Mouse (Mus musculus) midbrain, embryonic 13.5 days (tissue): ENCODE measurements around the gene Krtap14. TPM values are rescaled to one million over a fixed set of nuclear protein-coding genes. Genes with fewer than 3 reads are reported as not detected.

ENCODE experiments used
- ATAC-seq: fragments of 200-750 bp; cut with Nextera tagmentation; 2 replicates; pipeline ENCODE4 v1.8.0; 2017; ENCODE audit warnings: mild to moderate bottlenecking, moderate TSS enrichment, moderate library complexity
- H3K27ac ChIP-seq: fragments of 300-500 bp; sonication (generic); 2 replicates; pipeline ENCODE4 v1.5.1; 2015; ENCODE audit warnings: inconsistent platforms, mild to moderate bottlenecking, moderate library complexity
- H3K27me3 ChIP-seq: fragments of 300-500 bp; sonication (generic); 2 replicates; pipeline ENCODE4 v1.6.1; 2015; ENCODE audit warnings: mild to moderate bottlenecking, inconsistent platforms
- H3K36me3 ChIP-seq: fragments of 300-500 bp; sonication (generic); 2 replicates; pipeline ENCODE4 v1.6.1; 2015; ENCODE audit warnings: mild to moderate bottlenecking, inconsistent platforms
- H3K4me1 ChIP-seq: fragments of 300-500 bp; sonication (generic); replicated peaks from 2 replicates; pipeline ENCODE4 v1.6.1; 2015; ENCODE audit warnings: inconsistent platforms
- H3K4me2 ChIP-seq: fragments of 300-500 bp; sonication (generic); replicated peaks from 2 replicates; pipeline ENCODE4 v1.6.1; 2015; ENCODE audit warnings: moderate library complexity, mild to moderate bottlenecking, inconsistent platforms
- H3K4me3 ChIP-seq: fragments of 300-500 bp; sonication (generic); replicated peaks from 2 replicates; pipeline ENCODE4 v1.5.1; 2015; ENCODE audit warnings: mild to moderate bottlenecking, inconsistent platforms
- H3K9ac ChIP-seq: fragments of 300-500 bp; sonication (generic); replicated peaks from 2 replicates; pipeline ENCODE4 v1.6.1; 2015; ENCODE audit warnings: mild to moderate bottlenecking, inconsistent platforms
- H3K9me3 ChIP-seq: fragments of 300-500 bp; sonication (generic); 2 replicates; pipeline ENCODE4 v1.6.1; 2016; ENCODE audit warnings: mild to moderate bottlenecking, inconsistent platforms
- WGBS: fragments of 180-500 bp; shearing (Covaris S2); methylation state at CpG from one replicate; pipeline ENCODE4 v1.1.7; 2015; 5-methylcytosine and 5-hydroxymethylcytosine counted together
- polyA plus RNA-seq: library from polyadenylated mRNA; unstranded; fragments of >200 nt; fragmentation: Nextera tagmentation; extraction: Ambion mirVana; gene quantifications from 2 replicates; pipeline ENCODE4 v1.2.1, GENCODE M21; 2015

Gene Krtap14
- not detected in 2 replicates for polyA plus RNA-seq

GRCm38 (mm10) chr16:88826095-88826652 lies at the start of gene Krtap14:
TSS of gene Krtap14 (minus strand) at chr16:88826145.
- no peak within 1 kb of the TSS for H3K4me2 ChIP-seq
- no peak within 1 kb of the TSS for H3K9ac ChIP-seq
- H3K27me3 ChIP-seq, result no peaks in the 10 kb centered on the region
- H3K4me3 ChIP-seq, result no peak within 1 kb of the TSS
- 84% methylated on average over 9 of the region's 9 CpGs for WGBS
- H3K27ac ChIP-seq, result no peak within 1 kb of the TSS
- no peaks in the 10 kb centered on the region for H3K9me3 ChIP-seq
- no peaks in the 10 kb centered on the region for H3K36me3 ChIP-seq
- H3K4me1 ChIP-seq, result no peaks in the 10 kb centered on the region
- no peak for ATAC-seq

DNA sequence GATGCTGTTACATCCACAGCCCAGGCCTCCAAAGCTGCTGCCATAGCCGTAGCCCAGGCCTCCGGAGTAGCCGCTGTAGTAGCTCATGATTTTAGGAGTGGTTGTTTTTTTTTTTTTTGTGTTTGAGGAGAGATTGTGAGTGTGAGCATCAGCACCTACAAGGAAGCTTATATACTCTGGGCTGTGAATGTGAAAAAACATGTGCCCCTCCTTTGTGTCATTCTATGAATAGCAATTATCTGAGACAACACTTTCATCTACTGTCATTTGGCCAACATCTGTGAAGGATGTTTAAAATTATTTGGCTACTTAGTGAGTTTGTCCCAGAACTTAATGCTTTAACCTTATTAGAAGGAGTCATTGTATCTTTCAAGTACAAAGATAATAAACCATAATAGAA lies 48.2 kb upstream of the Krtap14 start, which contains the start of gene Krtap19-2:
TSS of gene Krtap19-2 (minus strand) at position 101 of the 400 bp plus-strand sequence.
- ATAC-seq, result no peak
- Histone ChIP-seq H3K36me3 (no peaks in the 10 kb centered on the region), H3K27ac (no peak within 1 kb of the TSS), H3K4me1 (no peaks in the 10 kb centered on the region), H3K9ac (no peak within 1 kb of the TSS), H3K27me3 (no peaks in the 10 kb centered on the region), H3K4me2 (no peak within 1 kb of the TSS), H3K4me3 (no peak within 1 kb of the TSS), H3K9me3 (no peaks in the 10 kb centered on the region)
- whole genome bisulfite sequencing, result 96% methylated on average over 3 of the region's 3 CpGs

GRCm38 (mm10) chr16:88869311-88869710 lies 43.4 kb upstream of the Krtap14 start, which contains the start of gene Krtap19-1:
TSS of gene Krtap19-1 (minus strand) at chr16:88869411.
- 86% methylated on average over 6 of the region's 6 CpGs for WGBS
- H3K27ac ChIP-seq, result no peak within 1 kb of the TSS
- no peaks in the 10 kb centered on the region for H3K36me3 ChIP-seq
- no peak within 1 kb of the TSS for H3K9ac ChIP-seq
- H3K27me3 ChIP-seq, result no peaks in the 10 kb centered on the region
- no peaks in the 10 kb centered on the region for H3K9me3 ChIP-seq
- no peak for ATAC-seq
- H3K4me3 ChIP-seq, result no peak within 1 kb of the TSS
- no peaks in the 10 kb centered on the region for H3K4me1 ChIP-seq
- no peak within 1 kb of the TSS for H3K4me2 ChIP-seq

DNA sequence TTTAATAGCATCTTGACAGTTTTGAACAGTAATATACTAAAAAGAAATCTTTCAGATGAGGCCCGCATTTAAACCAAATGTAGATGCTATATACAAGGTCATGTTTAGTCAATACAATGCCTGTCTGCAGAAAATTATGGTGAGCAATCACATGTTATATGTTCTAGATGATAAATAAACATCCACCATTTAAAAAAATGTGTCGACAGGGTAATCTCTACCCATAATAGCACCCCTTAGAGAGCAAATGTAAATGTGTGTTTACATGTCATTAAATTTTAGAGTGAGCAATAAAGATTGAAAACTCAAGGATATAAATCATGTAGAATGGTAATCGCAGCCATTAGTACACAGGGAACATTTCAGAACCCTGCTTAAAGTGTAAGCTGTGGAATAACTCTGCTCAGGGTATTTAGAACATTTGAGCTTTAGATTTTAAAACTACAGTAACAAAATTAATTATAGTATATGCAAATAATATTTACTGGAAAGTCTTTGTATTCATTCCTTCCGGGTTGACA lies 39.0 kb upstream of the Krtap14 start:
- Histone ChIP-seq H3K27ac (no peak overlapping the region), H3K27me3 (no peaks in the 10 kb centered on the region), H3K4me1 (no peaks in the 10 kb centered on the region), H3K4me3 (no peak overlapping the region), H3K36me3 (no peaks in the 10 kb centered on the region), H3K9me3 (no peaks in the 10 kb centered on the region), H3K9ac (no peak overlapping the region), H3K4me2 (no peak overlapping the region)
- 87% methylated on average over 4 of the region's 4 CpGs for WGBS
- no peak for ATAC-seq

DNA sequence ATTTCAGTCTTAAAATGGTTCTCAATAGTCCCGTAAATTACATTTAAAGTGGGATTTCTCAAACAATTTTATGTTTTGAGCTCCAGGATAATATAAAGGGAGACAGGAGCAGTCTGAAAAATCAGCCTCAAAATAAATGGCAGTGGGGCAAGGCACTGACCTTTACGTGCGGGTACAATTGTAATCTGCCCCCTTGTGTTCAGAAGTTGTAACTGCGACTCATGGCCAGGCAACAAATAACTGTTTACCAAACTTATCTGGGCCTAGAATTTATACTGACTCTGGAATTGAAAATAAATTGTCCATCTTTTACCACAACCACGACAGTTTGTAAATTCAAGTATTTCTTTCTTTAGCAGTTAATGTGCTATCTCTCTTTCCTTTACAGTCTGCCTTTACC lies 25.5 kb upstream of the Krtap14 start:
- Histone ChIP-seq H3K27me3 (no peaks in the 10 kb centered on the region), H3K9ac (no peak overlapping the region), H3K4me2 (no peak overlapping the region), H3K4me3 (no peak overlapping the region), H3K36me3 (no peaks in the 10 kb centered on the region), H3K27ac (no peak overlapping the region), H3K4me1 (no peaks in the 10 kb centered on the region), H3K9me3 (no peaks in the 10 kb centered on the region)
- ATAC-seq, result no peak
- WGBS, result 14% methylated on average over 5 of the region's 5 CpGs

GRCm38 (mm10) chr16:88848558-88848957 lies 22.6 kb upstream of the Krtap14 start:
- Histone ChIP-seq H3K4me3 (no peak overlapping the region), H3K27ac (no peak overlapping the region), H3K4me1 (no peaks in the 10 kb centered on the region), H3K9ac (no peak overlapping the region), H3K27me3 (no peaks in the 10 kb centered on the region), H3K9me3 (no peaks in the 10 kb centered on the region), H3K36me3 (no peaks in the 10 kb centered on the region), H3K4me2 (no peak overlapping the region)
- no peak for ATAC-seq
- 86% methylated on average over 4 of the region's 4 CpGs for WGBS

DNA sequence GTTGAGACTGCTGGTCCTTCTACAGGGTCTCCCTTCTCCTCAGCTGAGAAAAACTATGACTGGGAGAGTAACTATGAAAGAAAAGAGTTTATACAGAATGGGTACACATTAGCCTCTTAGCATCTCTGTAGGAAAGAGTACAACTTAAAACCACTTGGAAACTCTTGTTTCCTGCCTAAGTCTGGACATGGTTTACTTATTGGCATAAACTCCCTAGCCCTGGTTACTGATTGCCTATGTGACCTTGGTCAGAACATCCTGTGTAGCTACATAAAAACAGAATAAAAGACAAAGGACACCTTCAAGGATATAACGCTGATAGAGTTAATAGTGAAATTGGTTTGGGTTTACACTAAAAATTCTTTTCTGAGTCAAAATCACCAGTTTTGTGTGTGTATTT lies 21.4 kb upstream of the Krtap14 start:
- Histone ChIP-seq H3K27me3 (no peaks in the 10 kb centered on the region), H3K4me3 (no peak overlapping the region), H3K9me3 (no peaks in the 10 kb centered on the region), H3K9ac (no peak overlapping the region), H3K4me2 (no peak overlapping the region), H3K36me3 (no peaks in the 10 kb centered on the region), H3K27ac (no peak overlapping the region), H3K4me1 (no peaks in the 10 kb centered on the region)
- WGBS, result 98% methylated on average over 1 of the region's 1 CpGs
- no peak for ATAC-seq

DNA sequence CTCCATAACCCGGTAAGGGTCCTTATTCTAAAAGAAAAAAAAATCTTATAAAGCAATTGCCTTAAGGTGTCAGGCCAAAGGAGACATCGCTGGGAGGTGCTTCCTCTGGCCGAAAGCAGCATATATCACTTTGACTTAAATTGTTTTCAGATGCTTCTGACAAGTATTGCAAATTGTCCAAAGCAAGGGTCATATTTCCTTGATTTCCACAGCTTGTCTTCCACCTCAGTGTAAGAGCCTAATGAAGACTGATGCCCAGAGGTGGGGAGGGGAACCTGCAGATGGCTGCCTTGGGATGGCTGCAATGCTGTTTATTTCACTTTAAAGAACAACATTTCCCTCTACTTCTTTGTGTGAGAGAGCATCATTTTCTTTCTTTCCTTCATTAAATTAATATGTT lies 1.0 kb upstream of the Krtap14 start:
- no peak overlapping the region for H3K9ac ChIP-seq
- H3K36me3 ChIP-seq, result no peaks in the 10 kb centered on the region
- H3K4me3 ChIP-seq, result no peak overlapping the region
- H3K27me3 ChIP-seq, result no peaks in the 10 kb centered on the region
- ATAC-seq, result no peak
- H3K4me1 ChIP-seq, result no peaks in the 10 kb centered on the region
- H3K27ac ChIP-seq, result no peak overlapping the region
- no peak overlapping the region for H3K4me2 ChIP-seq
- WGBS, result 82% methylated on average over 3 of the region's 3 CpGs
- H3K9me3 ChIP-seq, result no peaks in the 10 kb centered on the region

- WGBS, result 79% methylated on average over 3 of the region's 3 CpGs
Measured at GRCm38 (mm10) chr16:88823736-88824135, 2.2 kb downstream of the Krtap14 start.

DNA sequence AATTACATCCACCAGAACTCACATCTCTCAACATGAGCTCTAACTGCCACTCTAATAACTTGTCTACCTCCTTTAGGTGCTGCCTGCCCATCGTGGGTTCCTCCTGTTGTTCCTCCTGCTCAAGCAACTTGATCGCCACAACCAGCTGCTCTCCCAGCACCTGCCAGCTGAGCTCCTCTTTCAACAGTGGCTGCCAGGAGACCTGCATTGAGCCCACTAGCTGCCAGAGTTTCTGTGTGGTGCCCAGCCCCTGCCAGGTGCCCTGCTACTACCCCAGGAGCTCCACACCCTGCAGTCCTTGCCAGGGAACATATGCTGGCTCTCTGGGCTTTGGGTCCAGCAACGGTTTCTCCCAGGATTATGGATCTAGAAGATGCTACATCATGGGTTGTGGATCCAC lies 5.9 kb downstream of the Krtap14 start, which contains the start of gene Krtap15:
TSS of gene Krtap15 (plus strand) at position 150 of the 400 bp plus-strand sequence.
- Histone ChIP-seq H3K4me1 (no peaks in the 10 kb centered on the region), H3K27me3 (no peaks in the 10 kb centered on the region), H3K4me3 (no peak within 1 kb of the TSS), H3K9ac (no peak within 1 kb of the TSS), H3K4me2 (no peak within 1 kb of the TSS), H3K27ac (no peak within 1 kb of the TSS), H3K9me3 (no peaks in the 10 kb centered on the region), H3K36me3 (no peaks in the 10 kb centered on the region)
- 88% methylated on average over 3 of the region's 3 CpGs for WGBS
- ATAC-seq, result no peak

More at GRCm38 (mm10) chr16:88823736-88824135, 2.2 kb downstream of the Krtap14 start:
- H3K9me3 ChIP-seq, result no peaks in the 10 kb centered on the region
- H3K4me1 ChIP-seq, result no peaks in the 10 kb centered on the region
- no peak overlapping the region for H3K27ac ChIP-seq
- no peaks in the 10 kb centered on the region for H3K36me3 ChIP-seq
- no peak overlapping the region for H3K4me2 ChIP-seq
- no peak overlapping the region for H3K9ac ChIP-seq
- no peak overlapping the region for H3K4me3 ChIP-seq
- ATAC-seq, result no peak
- H3K27me3 ChIP-seq, result no peaks in the 10 kb centered on the region

DNA sequence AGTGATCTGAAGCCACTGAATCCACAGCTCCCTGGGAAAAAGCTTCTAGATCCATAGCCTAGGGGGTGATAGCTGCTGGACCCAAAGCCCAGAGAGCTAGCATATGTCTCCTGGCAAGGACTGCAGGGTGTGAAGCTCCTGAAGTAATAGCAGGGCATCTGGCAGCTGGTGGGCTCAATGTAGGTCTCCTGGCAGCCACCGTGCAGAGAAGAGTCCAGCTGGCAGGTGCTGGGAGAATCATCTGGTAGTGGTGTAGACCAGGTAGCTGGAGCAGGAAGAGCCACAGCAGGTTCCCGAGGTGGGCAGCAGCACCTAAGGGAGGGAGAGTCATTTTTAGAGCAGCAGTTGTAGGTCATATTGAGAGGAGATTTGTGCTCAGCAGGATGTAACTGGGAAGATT lies 14.1 kb downstream of the Krtap14 start, which contains the start of gene Gm20741:
TSS of gene Gm20741 (minus strand) at position 394 of the 400 bp plus-strand sequence.
- WGBS, result 88% methylated on average over 2 of the region's 2 CpGs
- no peak within 1 kb of the TSS for H3K27ac ChIP-seq

DNA sequence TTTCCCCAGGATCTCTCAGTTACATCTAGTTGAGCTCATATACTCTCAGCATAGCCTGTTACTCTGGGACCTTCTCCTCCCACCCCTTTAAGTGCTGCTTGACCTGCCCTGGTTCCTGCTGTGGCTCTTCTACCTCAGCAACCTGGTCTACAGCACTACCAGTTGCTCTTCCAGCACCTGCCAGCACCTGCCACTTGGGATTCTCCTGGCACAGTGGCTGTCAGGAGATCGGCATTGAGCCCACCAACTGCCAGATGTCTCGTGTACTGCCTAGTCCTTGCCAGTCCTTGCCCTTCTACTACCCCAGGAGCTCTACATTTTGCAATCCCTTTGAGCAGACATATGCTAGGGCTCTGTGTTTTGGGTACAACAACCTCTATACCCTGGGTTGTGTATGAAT lies 39.2 kb downstream of the Krtap14 start:
- Histone ChIP-seq H3K9me3 (no peaks in the 10 kb centered on the region), H3K36me3 (no peaks in the 10 kb centered on the region), H3K4me1 (no peaks in the 10 kb centered on the region), H3K9ac (no peak overlapping the region), H3K4me3 (no peak overlapping the region), H3K27me3 (no peaks in the 10 kb centered on the region), H3K27ac (no peak overlapping the region), H3K4me2 (no peak overlapping the region)
- 85% methylated on average over 2 of the region's 2 CpGs for WGBS
- ATAC-seq, result no peak

More for the DNA sequence above, 14.1 kb downstream of the Krtap14 start, which contains the start of gene Gm20741:
- Histone ChIP-seq H3K4me3 (no peak within 1 kb of the TSS), H3K36me3 (no peaks in the 10 kb centered on the region), H3K9me3 (no peaks in the 10 kb centered on the region), H3K4me1 (no peaks in the 10 kb centered on the region), H3K4me2 (no peak within 1 kb of the TSS), H3K27me3 (no peaks in the 10 kb centered on the region), H3K9ac (no peak within 1 kb of the TSS)
- no peak for ATAC-seq

DNA sequence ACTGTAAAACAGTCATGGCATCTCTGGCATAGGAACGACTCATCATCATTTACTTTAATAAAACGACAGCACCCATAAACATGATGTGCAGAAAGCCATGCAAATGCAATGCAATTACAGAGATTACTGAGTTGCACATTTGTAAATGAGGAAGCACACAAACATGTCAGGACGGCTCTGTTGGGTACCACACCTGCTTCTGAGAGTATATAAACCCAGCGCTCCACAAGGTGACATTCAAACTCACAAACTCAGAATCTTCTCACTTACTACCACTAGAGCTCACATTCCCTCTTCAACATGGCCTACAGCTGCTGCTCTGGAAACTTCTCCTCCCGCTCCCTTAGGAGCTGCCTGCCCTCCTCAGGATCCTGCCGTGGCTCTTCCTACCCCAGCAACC lies 48.3 kb downstream of the Krtap14 start, which contains the start of gene Gm5965:
TSS of gene Gm5965 (plus strand) at position 301 of the 400 bp plus-strand sequence.
- H3K4me2 ChIP-seq, result no peak within 1 kb of the TSS

More for the DNA sequence above, 48.3 kb downstream of the Krtap14 start, which contains the start of gene Gm5965:
- Histone ChIP-seq H3K27ac (no peak within 1 kb of the TSS), H3K27me3 (no peaks in the 10 kb centered on the region), H3K36me3 (no peaks in the 10 kb centered on the region), H3K4me3 (no peak within 1 kb of the TSS), H3K4me1 (no peaks in the 10 kb centered on the region), H3K9me3 (no peaks in the 10 kb centered on the region), H3K9ac (no peak within 1 kb of the TSS)
- no peak for ATAC-seq
- 94% methylated on average over 5 of the region's 6 CpGs for WGBS
